Mouse (Mus musculus): Measurements from ENCODE around the gene Aldh1a7. TPM values are rescaled to one million over a fixed set of nuclear protein-coding genes. Genes with fewer than 3 reads are reported as not detected.

The Aldh1a7 gene
- polyA plus RNA-seq (2015; fragmentation: Nextera tagmentation; extraction: Ambion mirVana): 94.8 and 128 TPM in 2 replicates

DNA sequence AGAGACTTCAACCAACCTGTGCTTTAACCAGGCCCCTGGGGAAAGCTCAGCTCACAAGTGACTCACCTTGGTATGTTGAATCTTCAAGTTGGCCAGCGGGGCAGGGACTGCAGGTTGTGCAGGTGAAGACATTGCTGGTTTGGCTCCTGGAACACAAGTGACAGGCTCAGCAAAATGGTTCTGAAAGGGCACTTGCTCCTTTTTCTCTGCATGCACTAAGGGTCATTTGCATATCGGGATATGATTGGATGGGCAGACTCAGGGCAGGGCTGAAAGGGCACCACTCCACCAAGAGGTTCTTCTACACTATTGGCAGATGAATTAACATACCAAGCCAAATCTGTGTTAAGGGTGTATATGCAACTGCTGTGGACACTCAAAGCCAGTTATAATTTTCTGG lies at the start of gene Aldh1a7:
TSS of gene Aldh1a7 (minus strand) at position 182 of the 400 bp plus-strand sequence.
- Histone ChIP-seq H3K9ac (ENCODE audit: low read length) (no peak within 1 kb of the TSS), H3K9me3 (replicated peaks; ENCODE audit: control insufficient read depth, low read length) (no peaks in the 10 kb centered on the region), H3K27me3 (ENCODE audit: control insufficient read depth, insufficient read depth, low read length) (no peaks in the 10 kb centered on the region), H3K27ac (ENCODE audit: low read length) (no peak within 1 kb of the TSS), H3K4me1 (ENCODE audit: control insufficient read depth, insufficient read depth, low read length) (no peaks in the 10 kb centered on the region), H3K4me2 (ENCODE audit: low read depth, low read length) (peak within 1 kb of the TSS; percentile 18; the same call in 1 of the 2 replicates), H3K36me3 (ENCODE audit: control insufficient read depth, insufficient read depth, low read length) (no peaks in the 10 kb centered on the region), H3K4me3 (replicated peaks; ENCODE audit: low read length) (peak within 1 kb of the TSS; percentile 7; the same call in 1 of the 2 replicates)
- 64% methylated on average over 2 of the region's 2 CpGs for WGBS
- ATAC-seq (ENCODE audit: insufficient read depth, low FRiP score): peak; percentile 82; the same call in 1 of the 2 replicates

DNA sequence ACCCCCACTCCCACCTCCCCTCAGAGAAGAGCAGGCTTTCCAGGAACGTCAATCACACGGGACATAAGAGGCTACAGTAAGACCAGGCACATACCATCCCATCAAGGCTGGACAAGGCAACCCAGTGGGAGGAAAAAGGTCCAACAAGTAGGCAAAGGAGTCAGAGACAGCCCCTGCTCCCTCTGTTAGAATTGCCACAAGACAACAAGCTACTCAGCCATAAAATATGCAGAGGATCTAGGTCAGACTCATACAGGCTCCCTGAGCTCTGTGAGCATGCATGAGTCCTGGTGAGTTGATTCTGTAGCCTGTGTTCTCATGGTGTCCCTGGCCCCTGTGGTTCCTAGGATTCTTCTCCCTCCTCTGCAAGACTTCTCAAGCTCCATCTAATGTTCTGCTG lies 48.3 kb upstream of the Aldh1a7 start:
- Histone ChIP-seq H3K27ac (ENCODE audit: low read length) (no peak overlapping the region), H3K9me3 (replicated peaks; ENCODE audit: control insufficient read depth, low read length) (no peaks in the 10 kb centered on the region), H3K4me3 (replicated peaks; ENCODE audit: low read length) (no peak overlapping the region), H3K4me1 (ENCODE audit: control insufficient read depth, insufficient read depth, low read length) (no peaks in the 10 kb centered on the region), H3K27me3 (ENCODE audit: control insufficient read depth, insufficient read depth, low read length) (no peaks in the 10 kb centered on the region), H3K36me3 (ENCODE audit: control insufficient read depth, insufficient read depth, low read length) (no peaks in the 10 kb centered on the region), H3K9ac (ENCODE audit: low read length) (no peak overlapping the region), H3K4me2 (ENCODE audit: low read depth, low read length) (no peak overlapping the region)
- no peak for ATAC-seq (ENCODE audit: insufficient read depth, low FRiP score)
- WGBS: 65% methylated on average over 2 of the region's 2 CpGs

DNA sequence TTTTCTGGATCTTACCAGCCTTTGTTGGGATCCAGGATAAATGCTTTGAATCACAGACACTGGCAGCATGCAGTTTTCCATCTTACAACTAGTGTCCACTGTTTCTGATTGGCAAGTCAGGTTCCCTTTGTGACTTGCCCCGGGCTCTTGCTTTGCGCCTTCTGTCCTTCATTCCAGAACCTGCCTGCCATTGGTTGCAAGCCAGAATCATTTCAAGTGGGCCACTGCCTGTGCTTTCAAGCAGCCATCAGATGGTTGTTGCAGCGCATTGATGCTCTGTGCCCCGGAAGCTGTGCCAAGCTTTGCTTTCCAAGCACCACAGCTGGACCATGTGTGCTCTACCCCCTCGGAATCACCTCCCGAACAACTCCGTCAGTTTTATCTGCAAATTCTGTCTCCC lies 46.6 kb upstream of the Aldh1a7 start:
- WGBS: 92% methylated on average over 7 of the region's 7 CpGs
- no peak overlapping the region for H3K4me2 ChIP-seq (ENCODE audit: low read depth, low read length)
- H3K36me3 ChIP-seq (ENCODE audit: control insufficient read depth, insufficient read depth, low read length): no peaks in the 10 kb centered on the region
- ATAC-seq (ENCODE audit: insufficient read depth, low FRiP score): no peak
- no peaks in the 10 kb centered on the region for H3K27me3 ChIP-seq (ENCODE audit: control insufficient read depth, insufficient read depth, low read length)
- no peaks in the 10 kb centered on the region for H3K9me3 ChIP-seq (replicated peaks; ENCODE audit: control insufficient read depth, low read length)
- no peak overlapping the region for H3K9ac ChIP-seq (ENCODE audit: low read length)
- no peaks in the 10 kb centered on the region for H3K4me1 ChIP-seq (ENCODE audit: control insufficient read depth, insufficient read depth, low read length)
- H3K4me3 ChIP-seq (replicated peaks; ENCODE audit: low read length): no peak overlapping the region
- no peak overlapping the region for H3K27ac ChIP-seq (ENCODE audit: low read length)

DNA sequence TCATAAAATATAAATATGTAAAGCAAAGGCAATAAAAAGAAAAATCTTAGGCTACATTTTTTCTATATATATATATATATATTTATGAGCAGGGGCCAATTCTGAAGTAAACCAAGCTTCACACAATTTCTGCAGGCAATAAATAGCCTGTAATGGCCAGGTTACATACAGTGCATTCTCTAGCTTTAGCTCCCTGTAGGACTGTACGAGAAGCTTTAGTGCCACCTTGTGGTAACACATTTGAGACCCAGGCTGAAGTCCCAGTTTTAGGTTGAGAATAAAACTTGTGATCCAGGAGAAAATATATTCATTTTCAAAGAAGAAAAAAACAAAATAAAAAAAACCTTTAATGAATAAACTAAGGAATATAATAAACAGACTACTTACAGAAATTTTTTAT lies 36.9 kb upstream of the Aldh1a7 start:
- no peak overlapping the region for H3K4me2 ChIP-seq (ENCODE audit: low read depth, low read length)
- H3K9me3 ChIP-seq (replicated peaks; ENCODE audit: control insufficient read depth, low read length): no peaks in the 10 kb centered on the region
- no peak overlapping the region for H3K9ac ChIP-seq (ENCODE audit: low read length)
- no peak for ATAC-seq (ENCODE audit: insufficient read depth, low FRiP score)
- no peak overlapping the region for H3K4me3 ChIP-seq (replicated peaks; ENCODE audit: low read length)
- 0 out of 2 replicates have a peak, but pooled peaks cover 2% of the 10 kb centered on the region for H3K4me1 ChIP-seq (ENCODE audit: control insufficient read depth, insufficient read depth, low read length)
- H3K27ac ChIP-seq (ENCODE audit: low read length): no peak overlapping the region
- H3K27me3 ChIP-seq (ENCODE audit: control insufficient read depth, insufficient read depth, low read length): no peaks in the 10 kb centered on the region
- WGBS: 26% methylated on average over 1 of the region's 1 CpGs
- H3K36me3 ChIP-seq (ENCODE audit: control insufficient read depth, insufficient read depth, low read length): no peaks in the 10 kb centered on the region

DNA sequence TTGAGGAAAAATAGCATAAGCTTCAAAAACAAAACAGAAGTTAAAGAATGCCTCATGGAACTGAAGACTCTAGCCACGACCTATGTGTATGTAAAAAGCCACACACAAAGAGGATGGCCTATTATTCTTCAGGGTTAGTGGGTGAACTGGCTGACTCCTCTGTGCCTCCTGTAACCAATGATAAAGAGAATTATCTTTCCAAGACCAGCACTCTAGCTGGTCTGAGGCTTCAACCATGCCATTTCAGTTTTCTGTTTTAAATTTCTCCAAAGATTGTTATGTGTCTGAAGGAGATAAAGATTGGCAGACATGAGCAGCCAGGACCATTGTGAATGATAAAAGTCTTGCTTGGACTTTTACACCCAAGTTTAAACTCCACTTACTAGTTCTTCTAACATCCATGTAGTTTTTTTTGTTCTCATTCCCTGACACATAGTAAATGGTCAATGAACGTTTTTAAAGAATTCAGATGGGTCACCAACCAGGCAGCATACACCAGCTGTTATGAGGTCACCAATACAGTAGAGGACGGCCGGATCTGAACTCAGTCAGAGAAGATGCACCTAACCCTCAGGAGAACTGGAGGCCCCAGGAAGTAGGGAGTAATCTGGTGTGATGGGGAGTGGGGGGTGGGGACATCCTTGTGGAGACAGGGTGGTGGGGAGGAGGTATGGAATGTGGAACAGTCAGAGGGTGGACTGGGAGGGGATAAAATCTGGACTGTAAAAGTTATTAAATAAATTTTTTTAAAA lies 34.5 kb upstream of the Aldh1a7 start:
- Histone ChIP-seq H3K4me1 (ENCODE audit: control insufficient read depth, insufficient read depth, low read length) (0 out of 2 replicates have a peak, but pooled peaks cover 2% of the 10 kb centered on the region), H3K4me2 (ENCODE audit: low read depth, low read length) (no peak overlapping the region), H3K9ac (ENCODE audit: low read length) (no peak overlapping the region), H3K27me3 (ENCODE audit: control insufficient read depth, insufficient read depth, low read length) (no peaks in the 10 kb centered on the region), H3K27ac (ENCODE audit: low read length) (no peak overlapping the region), H3K9me3 (replicated peaks; ENCODE audit: control insufficient read depth, low read length) (no peaks in the 10 kb centered on the region), H3K36me3 (ENCODE audit: control insufficient read depth, insufficient read depth, low read length) (no peaks in the 10 kb centered on the region), H3K4me3 (replicated peaks; ENCODE audit: low read length) (no peak overlapping the region)
- WGBS: 54% methylated on average over 4 of the region's 4 CpGs
- no peak for ATAC-seq (ENCODE audit: insufficient read depth, low FRiP score)

DNA sequence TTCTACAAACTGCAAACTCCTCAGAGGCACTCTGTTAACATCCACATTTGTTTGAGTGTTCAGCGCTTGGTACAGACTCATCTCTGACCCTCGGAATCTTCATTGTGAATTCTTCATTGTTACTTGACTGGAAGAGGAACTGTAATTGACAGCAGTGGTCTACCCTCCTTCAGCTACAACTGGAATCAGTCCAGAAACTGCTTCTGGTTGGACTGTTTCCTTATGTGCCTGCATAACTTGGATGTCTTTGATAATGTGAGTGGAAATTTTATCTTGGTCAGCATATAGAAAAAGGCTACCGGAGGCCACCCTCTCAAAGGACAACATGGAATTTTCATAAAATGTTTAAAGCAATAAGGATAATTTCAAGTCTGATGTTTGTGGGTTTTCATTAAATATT lies 33.8 kb upstream of the Aldh1a7 start:
- WGBS: 48% methylated on average over 3 of the region's 3 CpGs
- ATAC-seq (ENCODE audit: insufficient read depth, low FRiP score): no peak

DNA sequence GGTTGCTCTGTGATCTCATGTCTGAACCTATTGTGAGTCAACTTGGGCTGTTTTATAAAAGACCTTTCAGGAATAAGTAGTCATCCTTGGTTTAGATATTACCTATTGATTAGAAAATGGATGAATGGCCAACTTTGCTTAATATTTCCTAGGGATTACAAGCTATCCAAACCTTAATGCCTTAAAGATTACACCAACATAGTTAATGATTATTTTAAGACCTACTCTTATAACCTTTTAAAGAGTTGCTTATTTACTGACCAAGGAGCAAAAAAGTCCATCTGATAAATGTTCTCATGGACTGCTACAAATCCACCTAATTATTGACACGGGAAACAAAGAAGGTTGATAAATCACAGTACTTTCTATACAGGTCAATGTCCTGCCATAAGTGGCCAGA lies 17.3 kb upstream of the Aldh1a7 start:
- H3K9me3 ChIP-seq (replicated peaks; ENCODE audit: control insufficient read depth, low read length): no peaks in the 10 kb centered on the region
- no peak overlapping the region for H3K9ac ChIP-seq (ENCODE audit: low read length)
- no peaks in the 10 kb centered on the region for H3K27me3 ChIP-seq (ENCODE audit: control insufficient read depth, insufficient read depth, low read length)
- H3K36me3 ChIP-seq (ENCODE audit: control insufficient read depth, insufficient read depth, low read length): no peaks in the 10 kb centered on the region
- no peak overlapping the region for H3K4me3 ChIP-seq (replicated peaks; ENCODE audit: low read length)
- H3K4me2 ChIP-seq (ENCODE audit: low read depth, low read length): no peak overlapping the region
- H3K4me1 ChIP-seq (ENCODE audit: control insufficient read depth, insufficient read depth, low read length): no peaks in the 10 kb centered on the region
- WGBS: 60% methylated on average over 1 of the region's 1 CpGs
- H3K27ac ChIP-seq (ENCODE audit: low read length): no peak overlapping the region
- no peak for ATAC-seq (ENCODE audit: insufficient read depth, low FRiP score)

More for the DNA sequence above, 33.8 kb upstream of the Aldh1a7 start:
- H3K4me3 ChIP-seq (replicated peaks; ENCODE audit: low read length): no peak overlapping the region
- H3K27me3 ChIP-seq (ENCODE audit: control insufficient read depth, insufficient read depth, low read length): no peaks in the 10 kb centered on the region
- no peak overlapping the region for H3K4me2 ChIP-seq (ENCODE audit: low read depth, low read length)
- 0 out of 2 replicates have a peak, but pooled peaks cover 2% of the 10 kb centered on the region for H3K4me1 ChIP-seq (ENCODE audit: control insufficient read depth, insufficient read depth, low read length)
- no peak overlapping the region for H3K9ac ChIP-seq (ENCODE audit: low read length)
- no peaks in the 10 kb centered on the region for H3K9me3 ChIP-seq (replicated peaks; ENCODE audit: control insufficient read depth, low read length)
- H3K36me3 ChIP-seq (ENCODE audit: control insufficient read depth, insufficient read depth, low read length): no peaks in the 10 kb centered on the region
- no peak overlapping the region for H3K27ac ChIP-seq (ENCODE audit: low read length)

DNA sequence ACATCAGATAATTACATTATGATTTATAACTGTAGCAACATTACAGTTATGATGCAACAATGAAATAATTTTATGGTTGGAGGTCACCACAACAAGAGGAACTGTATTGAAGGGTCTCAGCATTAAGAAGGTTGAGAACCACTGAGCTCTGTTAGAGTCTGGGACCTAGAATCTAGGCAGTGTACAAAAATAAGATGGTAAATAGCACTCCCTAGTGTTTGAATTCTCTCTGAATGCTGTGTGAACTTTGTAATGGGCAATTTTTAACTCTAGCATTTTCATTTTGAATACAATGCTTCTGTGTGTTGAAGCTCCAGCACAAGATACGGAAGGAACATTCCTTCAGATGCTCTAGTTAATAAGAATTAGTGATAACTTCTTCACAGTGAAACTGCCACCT lies 916 bp upstream of the Aldh1a7 start:
- WGBS: 89% methylated on average over 1 of the region's 1 CpGs

DNA sequence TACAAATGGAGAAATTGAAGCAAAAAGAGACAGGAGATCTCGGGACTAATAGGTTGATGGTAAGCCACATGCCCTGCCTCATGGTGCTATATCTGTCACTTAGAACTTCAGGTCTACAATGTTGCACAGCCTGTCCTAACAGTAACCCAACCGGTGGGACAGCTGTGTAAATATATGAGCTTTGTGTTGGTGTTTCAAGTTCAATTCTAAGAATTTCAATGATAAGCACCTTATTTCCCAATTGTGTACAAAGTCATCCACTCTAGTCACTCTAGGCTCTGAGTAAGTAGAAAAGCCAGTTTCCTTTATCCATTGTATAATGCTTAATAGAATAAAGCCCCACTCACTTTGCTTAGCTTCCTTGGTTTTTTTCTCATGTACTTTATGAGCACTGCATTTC lies 4.4 kb downstream of the Aldh1a7 start:
- WGBS: 62% methylated on average over 2 of the region's 2 CpGs

More for the DNA sequence above, 916 bp upstream of the Aldh1a7 start:
- Histone ChIP-seq H3K27me3 (ENCODE audit: control insufficient read depth, insufficient read depth, low read length) (no peaks in the 10 kb centered on the region), H3K9me3 (replicated peaks; ENCODE audit: control insufficient read depth, low read length) (no peaks in the 10 kb centered on the region), H3K4me1 (ENCODE audit: control insufficient read depth, insufficient read depth, low read length) (no peaks in the 10 kb centered on the region), H3K9ac (ENCODE audit: low read length) (no peak overlapping the region), H3K4me3 (replicated peaks; ENCODE audit: low read length) (no peak overlapping the region), H3K36me3 (ENCODE audit: control insufficient read depth, insufficient read depth, low read length) (no peaks in the 10 kb centered on the region), H3K27ac (ENCODE audit: low read length) (no peak overlapping the region), H3K4me2 (ENCODE audit: low read depth, low read length) (no peak overlapping the region)
- no peak for ATAC-seq (ENCODE audit: insufficient read depth, low FRiP score)

More for the DNA sequence above, 4.4 kb downstream of the Aldh1a7 start:
- Histone ChIP-seq H3K36me3 (ENCODE audit: control insufficient read depth, insufficient read depth, low read length) (no peaks in the 10 kb centered on the region), H3K9me3 (replicated peaks; ENCODE audit: control insufficient read depth, low read length) (no peaks in the 10 kb centered on the region), H3K4me3 (replicated peaks; ENCODE audit: low read length) (no peak overlapping the region), H3K9ac (ENCODE audit: low read length) (no peak overlapping the region), H3K27me3 (ENCODE audit: control insufficient read depth, insufficient read depth, low read length) (no peaks in the 10 kb centered on the region), H3K4me2 (ENCODE audit: low read depth, low read length) (no peak overlapping the region), H3K4me1 (ENCODE audit: control insufficient read depth, insufficient read depth, low read length) (no peaks in the 10 kb centered on the region), H3K27ac (ENCODE audit: low read length) (peak overlapping the region; percentile 87)
- ATAC-seq (ENCODE audit: insufficient read depth, low FRiP score): peak; percentile 86

Data from stomach, embryonic 16.5 days (tissue).